Mouse (Mus musculus) heart, adult 2 months (tissue): Measurements from ENCODE around the gene Hoxb4.

Source experiments
- CTCF ChIP-seq: fragments of 200-600 bp; IDR thresholded peaks from 2 replicates; pipeline ENCODE4 v1.8.1; 2022; ENCODE audit warnings: antibody characterized with exemption, mild to moderate bottlenecking, moderate library complexity
- POLR2A ChIP-seq: fragments of 200-500 bp; IDR thresholded peaks from 2 replicates; pipeline ENCODE4 v1.6.1; 2011; ENCODE audit warnings: mild to moderate bottlenecking, low read depth, low read length, control low read depth; ENCODE audit not compliant: insufficient read depth

DNA sequence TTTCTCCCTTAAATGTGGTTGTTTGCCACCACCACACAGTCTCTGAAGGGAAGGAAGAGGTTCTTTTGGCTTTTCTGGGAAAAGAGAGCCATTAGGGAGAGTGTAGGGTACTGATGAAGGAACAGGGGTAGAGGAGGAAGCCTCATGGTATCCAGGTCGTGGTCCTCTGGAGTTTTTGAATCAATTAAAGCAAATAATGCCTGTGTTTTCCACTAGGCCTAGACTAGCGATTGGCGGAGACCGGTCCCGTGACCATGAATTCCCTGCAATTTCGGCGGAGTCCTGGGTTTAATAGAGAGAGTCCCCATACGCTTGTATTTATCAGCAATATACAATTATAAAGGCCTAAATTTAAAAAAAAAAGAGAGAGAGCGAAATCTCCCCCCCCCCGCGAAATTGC lies 33.2 kb downstream of the Hoxb4 start:
- TF ChIP-seq CTCF, result no peak
- no peak for TF ChIP-seq POLR2A
